Mouse (Mus musculus): ENCODE measurements around the gene Cyp2d10.
A peak's percentile ranks its signal among the peaks of the same experiment; 100 is the strongest.
"Not testable (repeated sequence)": the region's sequence is repeated elsewhere in the genome, so short reads cannot be mapped to it uniquely, and the experiment has no call there.

Gene Cyp2d10

DNA sequence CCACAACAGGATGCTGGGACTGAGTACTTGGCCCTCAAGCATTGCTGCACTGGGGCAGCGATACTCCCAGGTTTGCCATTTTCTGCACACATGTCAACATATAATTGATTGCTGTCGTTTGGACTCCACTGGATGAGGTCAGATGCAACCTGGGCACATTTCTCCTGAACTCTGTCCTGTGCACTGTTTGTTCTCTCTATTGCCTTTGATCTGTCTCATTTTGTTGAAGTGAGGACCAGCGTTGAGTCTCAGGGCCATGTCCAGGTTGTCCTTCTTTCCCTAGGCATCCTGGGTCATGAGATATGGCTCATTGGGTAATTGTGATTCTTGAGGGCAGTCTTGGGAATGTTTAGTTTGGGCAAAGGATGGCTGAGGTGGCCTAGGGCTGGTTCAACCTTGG is 11.0 kb downstream of the Cyp2d10 start:
- DNase-seq, result not testable (repeated sequence)

DNA sequence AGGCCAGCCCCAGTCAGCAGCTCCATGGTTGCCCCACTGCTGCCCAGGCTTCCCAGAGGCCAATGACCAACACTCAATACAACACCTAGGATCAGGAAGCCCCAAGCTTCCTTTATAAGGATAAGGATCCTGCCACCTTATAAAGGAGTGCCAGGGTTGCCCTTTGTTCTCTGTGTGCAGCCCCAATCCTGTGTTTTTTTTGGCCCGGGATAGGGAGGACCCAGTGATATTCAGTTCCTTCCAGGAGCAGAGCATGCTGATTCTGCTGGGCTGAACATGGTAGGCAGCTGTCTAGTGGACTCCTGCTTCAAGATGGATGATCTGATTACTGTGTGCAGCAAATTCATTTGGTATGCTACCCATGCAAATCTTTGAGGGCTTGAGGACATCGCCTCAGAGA is 13.1 kb downstream of the Cyp2d10 start, which contains the start of gene Cyp2d11:
Gene Cyp2d11 (minus strand): TSS at position 101 of the 400 bp plus-strand sequence.
- DNase-seq, result not testable (repeated sequence)

DNA sequence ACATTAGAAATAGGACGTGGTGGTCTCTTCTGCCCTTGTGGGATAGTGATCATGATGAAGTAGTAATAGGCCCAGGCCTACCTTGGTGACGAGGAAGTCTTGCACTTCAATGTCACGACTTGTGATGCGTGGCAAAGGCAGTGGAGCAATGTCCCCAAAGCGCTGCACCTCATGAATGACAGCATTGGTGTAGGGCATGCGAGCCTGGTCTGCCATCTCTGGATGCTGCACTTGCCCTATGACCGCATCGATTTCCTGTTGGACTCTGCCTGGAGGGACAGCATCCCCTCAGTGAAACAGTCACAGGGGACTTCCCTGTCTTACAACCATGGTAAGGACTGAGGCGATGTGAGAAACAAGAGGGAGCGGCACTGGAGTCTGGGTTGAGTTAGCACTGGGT is 17.1 kb downstream of the Cyp2d10 start:
- DNase-seq, result not testable (repeated sequence)

DNA sequence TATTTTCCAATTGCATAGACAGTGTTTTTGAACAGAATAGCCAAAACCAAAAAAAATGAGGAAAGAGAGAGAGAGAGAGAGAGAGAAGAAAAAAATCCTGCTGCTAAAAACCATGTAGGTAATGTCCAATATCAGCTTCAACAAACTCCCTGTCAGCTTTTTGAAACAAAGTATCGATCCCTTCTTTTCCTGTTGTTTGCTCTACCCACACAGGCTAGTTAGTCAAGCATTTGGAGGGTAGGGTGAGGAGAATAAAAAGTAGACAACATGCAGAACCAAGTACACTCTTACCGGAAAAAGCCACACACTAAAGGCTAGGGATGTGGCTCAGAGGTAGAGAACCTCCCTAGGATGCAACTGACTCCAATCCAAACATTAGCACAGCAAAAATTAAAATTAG is 21.3 kb downstream of the Cyp2d10 start:
- no peak for DNase-seq

DNA sequence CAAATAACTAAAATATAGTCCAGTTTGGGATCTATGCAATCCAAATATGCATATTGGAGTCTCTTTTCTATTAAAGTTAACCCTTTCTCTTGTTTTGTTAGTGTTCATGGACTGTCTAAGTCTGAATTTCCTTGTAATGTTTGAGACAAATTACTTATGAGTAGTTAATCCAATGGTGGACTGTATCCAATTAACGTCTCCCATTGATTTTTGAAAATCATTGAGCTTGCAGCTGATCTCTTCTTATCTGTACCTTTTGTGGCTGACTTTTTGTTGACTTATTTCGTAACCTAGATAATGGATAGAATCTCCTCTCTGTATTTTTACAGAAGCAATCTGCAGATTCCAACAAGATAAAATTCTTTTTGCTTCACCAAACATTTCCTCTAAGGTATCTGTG is 24.6 kb downstream of the Cyp2d10 start:
- no peak for DNase-seq

DNA sequence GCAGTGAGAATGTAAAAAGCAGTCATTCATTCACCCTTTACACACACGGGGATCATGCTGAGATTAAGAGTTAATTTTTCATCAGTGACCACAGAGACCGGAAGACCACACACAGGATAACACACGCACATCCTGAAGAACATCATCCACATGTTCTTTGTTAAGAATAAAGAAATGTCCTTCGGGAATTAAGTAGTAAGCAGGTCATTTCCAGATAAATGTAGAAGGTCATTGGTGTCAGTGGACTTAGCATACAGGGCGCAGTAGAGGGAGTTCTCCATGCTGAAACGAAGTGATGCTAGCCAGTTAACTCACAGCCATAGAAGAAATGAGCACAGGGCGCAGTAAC is 26.3 kb downstream of the Cyp2d10 start:
- DNase-seq, result no peak

DNA sequence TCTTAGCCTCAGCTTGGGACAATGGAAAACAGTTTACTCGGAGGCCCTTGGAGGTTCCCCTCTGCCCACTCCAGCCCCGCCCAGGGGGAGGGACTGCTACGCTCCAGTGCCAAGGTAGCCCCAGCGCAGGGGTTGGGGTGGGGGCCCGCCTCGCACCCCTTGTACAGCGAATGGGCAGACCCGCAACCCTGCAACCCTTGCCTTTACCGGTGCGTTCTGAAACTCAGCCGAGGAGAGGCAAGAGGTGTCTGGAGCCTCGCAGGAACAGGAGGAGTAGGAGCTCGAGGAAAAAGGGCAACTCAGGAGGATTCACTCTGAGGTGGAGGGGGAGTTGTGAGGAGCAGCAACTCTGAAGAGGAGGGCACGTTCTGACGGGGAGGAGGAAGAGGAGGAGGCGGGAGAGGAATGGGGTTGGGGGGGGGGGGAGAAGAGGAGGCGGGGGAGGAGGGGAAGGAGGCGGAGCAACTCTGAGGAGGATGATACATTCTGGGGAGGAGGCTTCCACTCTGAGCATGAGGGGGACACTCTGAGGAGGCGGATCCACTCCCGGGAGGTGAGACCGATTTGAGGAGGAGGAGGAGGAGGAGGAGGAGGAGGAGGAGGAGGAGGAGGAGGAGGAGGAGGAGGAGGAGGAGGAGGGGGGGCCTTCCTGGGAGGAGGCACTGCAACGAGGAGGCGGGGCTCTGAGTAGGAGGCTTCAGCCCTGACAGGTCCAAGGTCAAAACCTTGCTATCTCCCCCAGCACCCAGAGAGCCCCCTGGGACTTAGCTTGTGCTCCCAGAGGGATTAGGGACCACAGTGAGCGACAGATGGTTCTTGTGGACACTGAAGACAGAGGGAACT is 26.9 kb downstream of the Cyp2d10 start, which contains the start of gene Cyp2d22:
Gene Cyp2d22 (minus strand): TSS at position 390 of the 843 bp plus-strand sequence.
- peak; percentile 78 for DNase-seq

DNA sequence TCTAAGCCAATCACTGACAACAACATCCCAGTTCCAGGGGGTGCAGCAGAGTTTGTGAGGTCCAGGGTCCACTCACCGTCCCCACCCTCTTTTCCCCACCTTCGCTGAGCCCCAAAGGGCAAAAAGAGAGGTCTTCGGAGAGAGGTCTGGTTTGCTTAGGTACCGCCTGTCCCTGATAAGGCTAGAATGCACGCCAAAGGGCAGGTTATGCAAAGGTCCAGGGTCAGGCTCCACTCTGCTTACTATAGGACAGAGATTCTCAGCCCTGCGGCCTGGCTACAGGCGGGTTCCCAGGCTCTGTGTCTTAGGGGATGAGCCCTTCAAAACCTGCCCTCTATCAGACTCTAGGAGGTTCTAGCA is 27.5 kb downstream of the Cyp2d10 start:
- no peak for DNase-seq

DNA sequence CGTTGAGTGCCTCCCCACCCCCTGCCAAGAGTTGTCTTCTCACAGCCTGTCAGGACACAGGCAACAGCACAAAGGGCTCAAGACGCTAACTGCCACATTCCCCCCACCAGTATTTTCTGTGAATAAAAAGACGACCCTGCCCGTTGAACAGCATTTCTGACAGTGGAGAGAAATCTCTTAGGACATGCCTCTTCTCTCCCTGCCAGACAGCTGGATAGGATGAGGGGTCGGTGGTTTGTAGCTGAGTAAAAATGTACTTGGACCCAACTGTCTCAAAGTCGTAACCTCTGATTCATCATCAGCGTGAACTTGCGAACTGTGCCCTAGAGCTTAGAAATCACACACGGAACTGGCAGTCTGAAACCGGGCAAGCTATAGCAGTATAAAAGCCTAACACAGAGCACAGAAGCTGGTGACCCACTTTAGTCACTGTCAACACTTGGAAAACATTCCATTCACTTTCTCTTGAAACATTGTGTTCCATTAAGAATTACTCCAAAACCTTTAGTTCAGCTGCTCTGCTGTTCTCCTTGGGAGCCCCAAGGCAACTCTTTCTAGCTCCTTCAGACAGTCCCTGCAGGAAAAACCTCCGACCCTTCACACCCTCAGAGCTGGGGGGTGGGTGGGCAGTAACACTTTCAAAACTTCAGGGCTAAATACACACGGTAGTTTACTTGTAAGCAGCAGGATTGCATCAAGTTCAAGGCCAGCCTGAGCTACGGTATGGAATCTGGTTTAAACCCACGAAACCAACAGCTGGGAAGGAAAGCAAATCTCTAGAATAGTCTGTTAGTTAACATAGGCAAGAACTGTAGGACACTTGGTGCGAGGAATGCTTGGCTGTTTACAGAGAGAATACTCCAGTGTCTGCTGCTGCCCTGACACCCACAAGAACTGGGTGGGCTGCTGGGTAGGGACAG is 28.5 kb downstream of the Cyp2d10 start:
- peak; percentile 54 for DNase-seq

DNA sequence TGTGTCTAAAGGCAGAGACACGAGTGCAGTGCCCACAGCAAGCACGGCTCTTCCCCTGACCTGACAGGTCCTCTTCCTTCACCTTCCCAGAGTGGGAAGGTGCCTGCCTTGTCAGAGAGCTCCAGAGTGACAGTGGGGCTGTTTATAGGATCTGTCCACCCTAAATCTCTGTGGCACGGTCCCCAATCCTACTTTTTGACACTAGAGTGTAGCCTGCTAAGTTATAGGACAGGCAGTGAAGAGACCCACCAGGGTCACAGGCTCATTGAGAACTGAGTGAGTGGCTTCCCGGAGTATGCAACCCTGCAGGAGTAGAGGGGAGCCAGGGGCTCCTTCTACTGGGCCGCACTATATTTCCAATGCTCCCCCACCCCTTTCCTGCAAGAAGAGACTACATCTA is 29.3 kb downstream of the Cyp2d10 start:
- no peak for DNase-seq

DNA sequence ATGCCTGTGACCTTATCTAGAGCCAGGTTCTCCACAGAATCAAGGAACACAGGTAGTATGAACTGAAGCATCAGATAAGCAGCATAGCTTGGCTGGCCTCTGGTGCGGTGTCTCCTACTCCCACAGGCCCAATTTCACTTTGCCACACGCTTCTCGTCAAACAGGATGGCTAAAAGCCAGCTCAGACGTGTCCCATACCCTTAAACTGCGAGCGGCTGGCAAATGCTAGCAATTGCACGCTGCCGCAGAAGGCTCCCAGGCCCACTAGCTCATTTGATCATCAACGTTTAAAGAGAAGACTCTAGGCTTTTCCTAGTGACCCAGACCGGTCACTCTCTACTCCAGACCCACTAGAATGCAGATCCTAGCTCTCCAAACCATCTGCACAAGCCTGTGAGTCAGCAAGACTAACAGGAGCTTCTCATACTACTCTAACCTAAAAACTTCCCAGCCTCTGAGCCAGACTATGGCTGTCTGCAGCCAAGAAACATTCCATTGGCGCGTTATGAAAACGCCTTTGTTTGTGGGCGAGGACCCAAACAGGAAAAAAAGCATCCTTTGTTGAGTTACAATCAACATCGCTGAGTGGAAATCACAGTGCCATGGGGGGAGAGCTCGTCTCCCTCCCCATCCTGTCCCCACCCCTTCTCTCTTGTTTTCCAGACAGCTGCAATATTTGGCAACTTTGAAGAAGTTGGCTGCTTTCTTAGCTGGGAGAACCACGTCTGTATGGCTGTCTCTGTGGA is 30.4 kb downstream of the Cyp2d10 start:
- peak; percentile 83 for DNase-seq

DNA sequence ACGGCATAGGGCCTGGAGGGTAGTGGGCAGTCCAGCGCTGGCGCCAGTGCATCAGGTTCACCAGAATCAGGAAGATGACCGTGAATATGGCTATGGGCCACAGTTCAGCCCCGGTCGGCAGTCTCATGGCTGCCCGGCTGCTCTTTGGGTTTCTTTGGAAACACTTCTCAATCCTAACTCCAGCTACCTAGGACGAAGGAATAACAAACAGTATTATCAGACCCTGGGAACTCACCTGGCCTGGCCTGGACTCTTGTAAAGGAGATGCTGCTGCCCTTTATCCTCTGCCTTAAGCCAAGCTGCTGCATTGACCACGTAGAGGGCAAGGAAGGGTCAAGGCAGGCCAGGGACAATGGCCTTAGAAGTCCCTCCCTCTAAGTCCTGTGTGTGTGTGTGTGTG is 31.1 kb downstream of the Cyp2d10 start:
- no peak for DNase-seq

DNA sequence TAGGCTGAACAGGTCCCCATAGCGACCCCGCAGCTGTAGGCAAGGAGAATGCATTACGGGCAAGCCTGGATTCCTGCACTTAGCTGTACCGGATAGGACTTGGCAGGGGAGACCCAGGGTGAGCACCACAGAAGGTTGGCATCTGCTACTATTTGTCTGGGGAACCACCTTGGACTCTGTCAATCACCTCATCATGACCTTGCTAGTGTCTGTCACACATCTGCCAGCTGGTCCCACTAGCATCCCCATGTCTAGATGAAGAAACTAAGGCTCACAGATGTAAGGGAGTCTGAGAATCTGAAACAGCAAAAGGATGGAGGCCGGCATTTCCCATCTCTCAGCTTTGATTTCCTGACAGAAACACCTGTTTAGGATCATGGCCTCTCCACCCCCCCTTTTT is 32.6 kb downstream of the Cyp2d10 start:
- no peak for DNase-seq

DNA sequence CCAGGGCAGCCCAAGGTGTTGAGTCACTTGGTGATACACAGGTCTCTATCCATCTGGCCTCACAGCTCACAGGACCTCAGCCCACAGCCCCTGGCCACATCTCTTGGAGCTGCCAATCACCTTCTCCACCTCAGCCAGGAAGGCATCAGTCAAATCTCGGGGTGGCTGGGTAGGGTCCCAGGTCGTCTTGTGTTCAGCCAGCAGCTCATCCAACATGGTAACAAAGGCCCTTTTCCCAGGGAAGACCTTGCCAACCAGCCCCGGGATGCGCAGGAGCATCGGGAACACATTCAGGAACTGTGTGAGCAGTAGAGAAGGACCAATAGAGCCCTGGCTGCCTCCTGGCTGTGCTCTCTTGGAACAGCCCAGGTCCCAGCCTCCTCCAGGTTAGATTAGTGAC is 34.0 kb downstream of the Cyp2d10 start:
- no peak for DNase-seq

DNA sequence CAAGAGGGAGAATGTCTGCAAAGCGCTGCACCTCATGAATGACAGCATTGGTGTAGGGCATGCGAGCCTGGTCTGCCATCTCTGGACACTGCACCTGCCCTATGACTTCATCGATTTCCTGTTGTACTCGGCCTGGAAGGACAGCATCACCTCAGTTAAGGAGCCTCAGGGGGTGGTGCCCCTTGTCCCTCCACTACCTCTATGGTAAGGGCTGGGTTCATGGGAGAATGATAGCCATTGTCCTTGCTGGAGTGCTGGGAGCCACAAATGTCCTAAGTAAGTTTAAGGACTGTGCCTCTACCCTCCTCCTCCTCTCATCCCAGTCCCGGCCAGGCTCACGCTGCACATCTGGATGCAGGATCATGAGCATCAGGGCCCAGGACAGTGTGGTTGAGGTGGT is 34.5 kb downstream of the Cyp2d10 start:
- no peak for DNase-seq

DNA sequence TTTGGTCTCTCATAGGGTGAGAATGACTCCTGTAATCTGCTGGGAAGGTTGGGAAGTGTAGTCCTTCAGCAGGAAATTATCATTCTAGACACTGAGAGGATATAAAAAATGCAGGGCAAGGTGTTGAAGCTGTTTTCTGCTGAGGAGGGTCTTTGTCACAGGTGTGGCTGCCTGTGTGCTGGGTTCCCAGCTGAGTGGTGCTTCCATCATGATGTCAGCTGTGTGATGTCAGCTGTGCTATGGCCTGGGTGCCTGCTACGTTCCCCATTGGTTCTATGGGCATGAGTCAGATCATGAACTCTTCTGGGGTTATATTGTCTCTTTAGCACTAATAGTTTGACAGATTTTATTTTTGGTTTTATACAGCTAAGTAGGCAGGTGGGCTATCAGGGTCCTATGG is 38.1 kb downstream of the Cyp2d10 start:
- no peak for DNase-seq

DNA sequence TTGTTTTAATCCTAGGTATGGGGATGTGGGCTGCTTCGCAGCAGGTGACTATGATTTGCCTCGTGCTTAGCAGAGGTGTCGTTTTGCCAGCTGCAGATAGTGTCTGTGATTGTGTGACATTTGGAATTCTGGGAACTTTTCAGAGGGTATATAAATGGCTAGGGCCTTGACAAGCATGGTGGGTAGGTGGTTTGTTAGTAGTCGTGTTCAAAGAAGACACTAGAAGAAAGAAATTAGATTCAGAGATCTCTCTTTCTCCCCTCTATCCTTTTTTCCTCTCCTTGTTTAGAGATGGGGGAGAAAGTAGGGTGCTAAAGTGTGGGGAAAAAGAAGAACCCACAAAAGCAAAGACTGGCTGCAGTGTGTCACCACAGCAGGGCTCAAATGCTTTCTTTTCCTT is 38.8 kb downstream of the Cyp2d10 start:
- DNase-seq, result no peak

DNA sequence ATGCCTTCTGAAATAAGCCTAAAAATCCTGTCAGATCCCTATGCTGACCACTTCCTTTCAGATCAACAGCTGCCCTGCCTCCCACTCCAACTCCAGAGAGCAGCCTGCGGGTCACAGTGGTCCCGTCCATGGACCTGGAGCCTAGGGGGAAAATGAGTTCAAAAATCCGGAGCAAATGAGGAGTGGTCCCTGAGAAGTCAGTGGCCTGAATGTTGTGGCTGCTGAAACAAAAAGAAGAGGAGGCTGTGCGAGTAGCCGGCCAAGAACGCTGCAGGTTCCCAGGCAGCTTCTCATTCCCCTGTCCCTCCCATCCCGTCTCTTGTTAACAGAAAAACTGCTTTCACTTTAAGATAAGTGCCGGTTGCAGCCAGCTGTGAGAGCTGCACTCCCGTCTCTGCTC is 42.4 kb downstream of the Cyp2d10 start:
- DNase-seq, result not testable (repeated sequence)

DNA sequence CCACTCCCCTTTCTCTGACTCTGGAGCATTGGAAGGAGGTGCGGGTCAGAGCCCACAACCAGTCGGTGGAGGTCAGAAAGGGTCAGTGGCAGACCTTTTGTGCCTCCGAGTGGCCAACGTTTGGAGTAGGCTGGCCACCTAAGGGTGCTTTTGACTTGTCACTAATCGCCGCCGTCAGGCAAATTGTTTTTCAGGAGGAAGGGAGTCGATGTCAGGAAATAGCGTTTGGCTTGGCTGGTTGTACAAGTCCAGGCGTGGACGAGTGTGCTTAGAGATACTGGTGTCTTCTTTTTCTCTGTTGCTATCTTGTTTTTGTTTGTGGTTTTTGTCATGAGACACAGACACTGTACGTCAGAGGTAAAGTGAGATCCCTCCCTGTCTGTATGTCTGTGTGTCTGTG is 43.2 kb downstream of the Cyp2d10 start:
- DNase-seq, result not testable (repeated sequence)

DNA sequence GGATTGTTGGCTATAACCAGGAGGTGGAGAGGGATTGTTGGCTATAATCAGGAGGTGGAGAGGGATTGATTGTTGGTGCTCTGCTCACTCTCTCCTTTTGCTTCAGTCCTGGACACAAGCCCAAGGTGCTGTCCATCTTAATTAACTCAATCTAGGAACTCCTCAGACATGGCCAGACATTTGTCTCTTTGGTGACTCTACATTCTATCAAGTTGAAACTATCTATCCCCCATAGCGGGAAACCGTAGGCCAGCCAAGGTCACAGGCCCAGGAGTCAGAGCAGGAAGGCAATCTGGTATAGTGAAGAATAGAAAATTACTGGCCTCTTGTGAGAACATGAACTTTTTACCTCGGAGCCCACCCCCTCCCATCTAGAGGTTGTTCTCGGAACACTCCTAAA is 44.8 kb downstream of the Cyp2d10 start:
- peak; percentile 49 for DNase-seq

DNA sequence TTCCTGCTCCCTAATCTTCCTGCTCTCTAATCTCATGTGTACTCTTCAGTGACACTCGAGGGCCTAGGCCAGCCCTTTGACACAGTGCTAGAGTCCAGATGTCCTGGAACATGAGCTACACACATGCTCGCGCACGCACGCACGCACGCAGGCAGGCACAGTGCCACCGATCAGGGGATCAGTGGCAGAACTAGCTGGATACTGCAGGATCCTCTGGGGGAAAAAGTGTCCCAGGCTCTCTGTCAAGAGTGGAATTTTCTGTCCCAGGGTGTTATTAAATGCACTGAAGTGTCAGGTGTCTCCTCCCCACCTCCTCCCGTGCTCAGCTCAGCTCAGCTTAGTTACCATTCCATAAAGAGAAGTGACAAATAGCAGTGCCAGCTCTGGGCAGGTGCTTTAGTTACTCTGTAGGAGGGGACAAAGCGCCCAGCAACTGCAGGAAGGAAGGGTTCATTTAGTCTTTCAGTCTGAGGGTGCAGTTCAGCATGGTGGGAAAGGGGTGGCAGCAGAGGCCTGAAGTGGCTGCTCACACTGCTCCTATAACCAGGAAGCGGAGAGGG is 45.5 kb downstream of the Cyp2d10 start:
- DNase-seq, result peak; percentile 55

DNA sequence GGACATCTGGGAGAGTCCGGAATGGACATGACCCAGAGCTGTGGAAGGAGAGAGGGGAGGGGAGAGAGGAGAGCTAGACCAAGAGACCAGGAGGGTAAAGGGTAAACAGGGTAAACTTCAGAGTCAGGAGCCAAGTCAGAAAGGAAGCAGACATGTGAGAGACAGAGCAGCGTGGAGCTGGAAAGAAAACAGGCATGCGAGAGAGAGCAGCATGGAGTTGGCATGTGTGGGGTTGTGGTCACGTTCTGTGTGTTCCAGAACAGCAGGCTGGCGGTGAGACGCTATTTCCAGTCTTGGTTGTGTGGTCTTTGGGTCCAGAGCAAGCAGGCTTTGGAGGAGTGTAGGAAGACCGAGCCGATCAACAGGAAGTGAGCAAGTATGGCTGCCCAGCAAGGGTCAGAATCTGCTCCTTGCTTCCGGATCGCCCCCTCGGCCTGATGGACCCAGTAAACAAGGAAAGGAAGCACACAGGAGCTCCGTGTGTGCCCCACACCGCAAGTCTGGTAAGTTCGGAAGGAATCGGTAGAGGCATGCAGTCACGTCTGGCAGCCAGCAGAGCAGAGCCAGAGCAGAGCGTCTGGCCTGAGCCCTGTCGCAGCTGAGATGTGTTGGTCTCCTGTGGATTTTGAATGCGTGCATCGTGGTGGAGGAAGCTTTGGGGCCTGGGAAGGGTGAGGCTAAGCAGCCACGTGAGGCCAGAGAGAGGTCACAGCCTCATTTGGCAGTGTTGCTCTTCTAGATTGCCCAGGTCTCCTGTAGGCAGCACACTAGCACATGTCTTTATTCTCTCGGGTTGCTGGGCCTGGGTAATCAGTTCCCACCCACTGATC is 48.3 kb downstream of the Cyp2d10 start:
- DNase-seq, result peak; percentile 59
